Mouse (Mus musculus) lung, embryonic 16.5 days (tissue): ENCODE data around the gene Pde4c. TPM values are rescaled to one million over a fixed set of nuclear protein-coding genes. Genes with fewer than 3 reads are reported as not detected.

Source experiments
- ATAC-seq: fragments of 200-750 bp; cut with Nextera tagmentation; 2 replicates; pipeline ENCODE4 v1.8.0; 2017; ENCODE audit warnings: low read depth, mild to moderate bottlenecking, moderate library complexity
- H3K27ac ChIP-seq: fragments of 300-500 bp; sonication (generic); 2 replicates; pipeline ENCODE4 v1.5.1; 2014; ENCODE audit warnings: mild to moderate bottlenecking, control low read depth, low read length
- H3K27me3 ChIP-seq: fragments of 300-500 bp; sonication (generic); 2 replicates; pipeline ENCODE4 v1.6.1; 2014; ENCODE audit warnings: low read depth, low read length, mixed read lengths; ENCODE audit not compliant: control insufficient read depth, insufficient read depth
- H3K36me3 ChIP-seq: fragments of 300-500 bp; sonication (generic); 2 replicates; pipeline ENCODE4 v1.6.1; 2014; ENCODE audit warnings: low read length; ENCODE audit not compliant: control insufficient read depth, insufficient read depth
- H3K4me1 ChIP-seq: fragments of 300-500 bp; sonication (generic); replicated peaks from 2 replicates; pipeline ENCODE4 v1.6.1; 2014; ENCODE audit warnings: low read length, mixed read lengths; ENCODE audit not compliant: control insufficient read depth, insufficient read depth
- H3K4me2 ChIP-seq: fragments of 300-500 bp; sonication (generic); 2 replicates; pipeline ENCODE4 v1.6.1; 2014; ENCODE audit warnings: low read depth, low read length, control low read depth
- H3K4me3 ChIP-seq: fragments of 300-500 bp; sonication (generic); 2 replicates; pipeline ENCODE4 v1.5.1; 2014; ENCODE audit warnings: mild to moderate bottlenecking, low read length, control low read depth
- H3K9ac ChIP-seq: fragments of 300-500 bp; sonication (generic); 2 replicates; pipeline ENCODE4 v1.6.1; 2014; ENCODE audit warnings: low read length, control low read depth
- H3K9me3 ChIP-seq: fragments of 300-500 bp; sonication (generic); 2 replicates; pipeline ENCODE4 v1.6.1; 2016; ENCODE audit warnings: low read length; ENCODE audit not compliant: control insufficient read depth
- WGBS: fragments of 180-500 bp; shearing (Covaris S2); extraction: QIAGEN DNeasy Blood & Tissue Kit; methylation state at CpG from one replicate; pipeline ENCODE4 v1.1.7; 2014; 5-methylcytosine and 5-hydroxymethylcytosine counted together
- polyA plus RNA-seq: library from polyadenylated mRNA; unstranded; fragments of >200 nt; fragmentation: Nextera tagmentation; extraction: Ambion mirVana; gene quantifications from 2 replicates; pipeline ENCODE4 v1.2.1, GENCODE M21; 2015

Gene Pde4c
- polyA plus RNA-seq, 1 experiment from 2014 or later: 0.10 TPM

DNA sequence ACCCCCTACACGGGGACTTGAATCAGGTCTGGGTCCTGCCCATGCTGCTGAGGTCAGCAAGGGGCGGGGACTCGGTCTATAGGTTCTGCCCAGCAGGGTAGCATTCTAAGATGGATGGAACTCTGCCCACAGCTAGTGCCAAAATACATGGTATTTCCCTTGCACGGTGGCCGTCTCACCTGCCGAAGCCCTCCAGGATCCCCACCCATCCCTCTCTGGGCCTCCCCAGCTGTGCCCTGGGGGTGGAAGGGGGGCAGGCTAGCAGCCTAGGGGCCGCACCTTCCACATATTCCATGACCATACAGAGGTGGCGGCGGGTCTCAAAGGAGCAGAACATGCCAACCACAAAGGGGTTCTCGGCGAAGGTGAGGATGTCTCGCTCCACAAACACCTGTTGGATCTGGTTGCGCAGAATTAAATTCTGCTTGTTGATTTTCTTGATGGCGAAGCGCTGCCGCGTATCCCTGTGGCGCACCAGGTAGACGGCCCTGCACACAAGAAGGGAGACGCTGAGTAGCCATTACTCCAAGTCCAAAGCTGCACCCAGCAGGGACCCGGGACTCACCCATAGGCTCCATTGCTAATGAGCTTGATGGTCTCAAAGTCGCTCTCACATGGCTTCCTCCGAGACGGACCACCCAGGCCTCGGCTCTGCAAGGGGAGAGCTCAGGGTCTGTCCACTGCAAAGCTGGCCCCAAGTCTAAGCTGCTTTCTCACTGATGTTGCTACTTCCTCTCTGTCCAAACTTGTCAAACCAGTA is 63.0 kb downstream of the Pde4c start:
- peaks cover 32% of the 10 kb centered on the region for H3K36me3 ChIP-seq
- peaks cover 14% of the 10 kb centered on the region for H3K4me1 ChIP-seq
- no peak overlapping the region for H3K4me2 ChIP-seq
- no peak for ATAC-seq
- H3K9ac ChIP-seq: no peak overlapping the region
- no peaks in the 10 kb centered on the region for H3K27me3 ChIP-seq
- 89% methylated on average over 25 of the region's 25 CpGs for WGBS
- no peak overlapping the region for H3K27ac ChIP-seq
- no peaks in the 10 kb centered on the region for H3K9me3 ChIP-seq
- no peak overlapping the region for H3K4me3 ChIP-seq

DNA sequence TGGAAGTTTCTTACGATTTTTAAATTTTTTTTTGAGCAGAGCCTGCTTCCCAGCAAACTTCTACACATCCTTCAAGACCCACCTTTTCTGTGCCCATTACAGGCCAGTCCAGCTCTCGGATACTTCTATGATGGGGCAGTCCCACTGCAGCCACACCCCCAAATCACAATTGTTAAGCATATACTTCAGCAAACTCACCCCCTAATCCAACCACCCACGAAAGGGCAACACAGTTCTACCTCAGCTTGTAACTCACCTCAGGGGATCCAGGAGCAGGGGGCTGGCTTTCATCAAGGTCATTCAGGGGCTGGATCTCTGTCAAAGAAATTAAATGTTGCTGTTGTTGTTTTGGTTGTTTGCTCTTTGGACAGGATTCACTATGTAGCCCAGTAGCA is 63.5 kb downstream of the Pde4c start:
- no peaks in the 10 kb centered on the region for H3K9me3 ChIP-seq
- H3K27me3 ChIP-seq: no peaks in the 10 kb centered on the region
- no peak overlapping the region for H3K4me3 ChIP-seq
- H3K4me2 ChIP-seq: no peak overlapping the region
- H3K36me3 ChIP-seq: peaks cover 32% of the 10 kb centered on the region
- H3K9ac ChIP-seq: no peak overlapping the region
- 78% methylated on average over 3 of the region's 3 CpGs for WGBS
- H3K4me1 ChIP-seq: peaks cover 19% of the 10 kb centered on the region
- ATAC-seq: no peak
- H3K27ac ChIP-seq: no peak overlapping the region

DNA sequence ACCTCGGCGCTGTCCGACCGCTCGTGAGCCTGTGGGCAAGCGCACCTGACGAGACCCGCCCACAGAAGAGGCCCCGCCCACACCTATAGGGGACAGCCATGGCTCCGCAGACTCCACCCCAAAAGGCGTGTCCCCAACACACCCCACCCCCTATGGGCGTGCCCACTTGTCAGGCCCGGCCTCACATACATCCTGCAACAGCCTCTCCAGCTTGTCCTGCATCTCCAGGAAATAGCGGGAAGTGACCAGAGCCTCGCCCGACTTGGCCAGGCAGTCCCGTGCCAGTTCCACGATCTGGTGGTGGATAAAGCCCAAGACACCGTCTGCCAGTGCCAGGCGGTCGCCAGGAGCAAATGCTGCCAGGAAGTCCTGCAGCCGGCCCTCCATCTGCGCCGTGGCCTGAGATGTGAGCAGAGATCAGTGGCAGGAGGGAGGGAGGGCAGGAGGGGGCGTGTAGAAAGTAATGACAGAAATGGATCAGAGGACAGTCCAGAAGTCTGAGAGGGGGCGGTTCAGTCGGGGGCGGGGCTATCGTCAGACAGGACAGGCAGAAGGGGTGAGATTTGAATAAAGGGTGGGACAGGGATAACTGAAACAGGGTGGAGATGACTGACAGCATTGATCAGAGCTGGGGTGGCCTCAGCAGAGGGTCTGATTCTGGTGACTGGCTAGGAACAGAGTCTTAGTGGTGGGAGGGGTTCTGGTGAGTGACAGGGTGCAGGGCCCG is 64.6 kb downstream of the Pde4c start:
- Histone ChIP-seq H3K4me2 (0 out of 2 replicates have a peak overlapping the region, but pooled peaks have one; percentile 6), H3K27ac (no peak overlapping the region), H3K9ac (no peak overlapping the region), H3K4me1 (peaks cover 26% of the 10 kb centered on the region), H3K27me3 (no peaks in the 10 kb centered on the region), H3K9me3 (no peaks in the 10 kb centered on the region), H3K4me3 (no peak overlapping the region; the same call in 1 of the 2 replicates), H3K36me3 (peaks cover 29% of the 10 kb centered on the region)
- WGBS: 30% methylated on average over 30 of the region's 30 CpGs
- ATAC-seq: peak; percentile 9; the same call in 1 of the 2 replicates

DNA sequence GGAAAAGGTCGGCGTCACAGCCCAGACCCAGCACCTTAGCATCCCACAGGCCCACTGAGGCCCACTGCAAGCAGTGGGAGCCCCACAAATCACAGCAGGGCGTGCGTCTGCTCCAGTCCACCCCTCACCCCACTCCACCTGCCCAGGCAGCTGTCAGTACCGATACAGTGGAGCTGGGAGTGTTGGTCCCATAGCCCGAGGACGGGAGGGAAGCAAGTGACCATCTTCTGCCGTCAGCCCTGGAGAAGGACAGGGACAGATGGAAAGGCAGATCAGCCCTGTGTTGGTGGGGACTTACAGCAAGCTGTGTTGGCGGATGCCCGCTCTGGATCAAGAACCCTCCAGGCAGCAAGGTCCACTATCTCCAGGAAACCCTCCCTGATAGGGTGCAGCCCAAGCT is 65.5 kb downstream of the Pde4c start:
- Histone ChIP-seq H3K27me3 (no peaks in the 10 kb centered on the region), H3K27ac (no peak overlapping the region), H3K4me3 (no peak overlapping the region), H3K4me1 (peaks cover 28% of the 10 kb centered on the region), H3K4me2 (no peak overlapping the region), H3K9me3 (no peaks in the 10 kb centered on the region), H3K36me3 (peaks cover 20% of the 10 kb centered on the region), H3K9ac (no peak overlapping the region)
- ATAC-seq: no peak
- 81% methylated on average over 10 of the region's 10 CpGs for WGBS

DNA sequence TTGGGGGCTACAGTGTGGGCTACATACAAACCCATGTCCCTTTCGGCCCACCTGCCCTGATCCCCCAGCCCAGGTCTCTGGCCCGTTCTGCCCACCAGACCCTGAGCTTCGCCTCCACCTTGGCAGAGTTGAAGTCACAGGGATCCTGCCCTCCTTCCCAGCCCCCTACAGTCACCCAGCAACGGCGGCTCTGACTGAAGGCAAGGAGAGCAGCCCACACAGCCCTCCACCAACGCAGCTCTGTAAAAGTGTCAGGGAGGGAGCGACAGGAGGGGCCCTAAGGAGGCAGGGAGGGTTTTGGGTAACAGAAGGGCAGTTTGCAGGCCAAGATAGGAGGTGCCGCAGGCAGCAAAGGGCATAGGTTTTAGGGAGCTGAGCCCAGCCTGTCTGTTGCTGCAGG is 67.3 kb downstream of the Pde4c start:
- WGBS: 50% methylated on average over 8 of the region's 8 CpGs
- no peak for ATAC-seq
- peak overlapping the region; percentile 93 for H3K9ac ChIP-seq
- H3K27ac ChIP-seq: no peak overlapping the region
- no peaks in the 10 kb centered on the region for H3K9me3 ChIP-seq
- peak overlapping the region; percentile 78 for H3K4me3 ChIP-seq
- H3K36me3 ChIP-seq: peaks cover 11% of the 10 kb centered on the region
- H3K4me2 ChIP-seq: peak overlapping the region; percentile 62
- H3K4me1 ChIP-seq: peaks cover 28% of the 10 kb centered on the region
- H3K27me3 ChIP-seq: no peaks in the 10 kb centered on the region

DNA sequence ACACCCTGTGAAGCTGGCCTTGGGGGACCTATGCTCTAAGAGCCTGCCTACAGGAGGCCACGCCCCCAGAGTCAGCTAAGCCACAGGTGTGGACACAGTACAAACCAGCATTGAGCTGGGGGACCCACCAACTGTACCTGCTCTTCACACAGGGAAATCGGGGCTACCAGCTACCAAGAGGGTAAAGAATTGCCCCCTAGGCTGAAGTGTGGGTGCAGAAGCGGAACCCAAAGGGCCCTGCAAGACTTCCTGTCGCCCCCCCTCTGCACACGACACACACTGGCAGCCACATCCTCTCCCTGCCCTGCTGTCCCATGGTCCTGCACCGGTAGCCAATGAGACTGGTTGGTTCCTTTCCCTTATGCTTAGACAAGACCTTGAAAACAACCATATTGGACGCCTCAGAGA is 67.8 kb downstream of the Pde4c start:
- H3K27ac ChIP-seq: peak overlapping the region; percentile 28; the same call in 1 of the 2 replicates
- ATAC-seq: no peak
- H3K4me2 ChIP-seq: peak overlapping the region; percentile 62
- peak overlapping the region; percentile 93 for H3K9ac ChIP-seq
- 49% methylated on average over 7 of the region's 7 CpGs for WGBS
- H3K27me3 ChIP-seq: no peaks in the 10 kb centered on the region
- H3K4me1 ChIP-seq: peaks cover 30% of the 10 kb centered on the region
- no peaks in the 10 kb centered on the region for H3K9me3 ChIP-seq
- H3K36me3 ChIP-seq: peaks cover 7% of the 10 kb centered on the region
- H3K4me3 ChIP-seq: peak overlapping the region; percentile 78

DNA sequence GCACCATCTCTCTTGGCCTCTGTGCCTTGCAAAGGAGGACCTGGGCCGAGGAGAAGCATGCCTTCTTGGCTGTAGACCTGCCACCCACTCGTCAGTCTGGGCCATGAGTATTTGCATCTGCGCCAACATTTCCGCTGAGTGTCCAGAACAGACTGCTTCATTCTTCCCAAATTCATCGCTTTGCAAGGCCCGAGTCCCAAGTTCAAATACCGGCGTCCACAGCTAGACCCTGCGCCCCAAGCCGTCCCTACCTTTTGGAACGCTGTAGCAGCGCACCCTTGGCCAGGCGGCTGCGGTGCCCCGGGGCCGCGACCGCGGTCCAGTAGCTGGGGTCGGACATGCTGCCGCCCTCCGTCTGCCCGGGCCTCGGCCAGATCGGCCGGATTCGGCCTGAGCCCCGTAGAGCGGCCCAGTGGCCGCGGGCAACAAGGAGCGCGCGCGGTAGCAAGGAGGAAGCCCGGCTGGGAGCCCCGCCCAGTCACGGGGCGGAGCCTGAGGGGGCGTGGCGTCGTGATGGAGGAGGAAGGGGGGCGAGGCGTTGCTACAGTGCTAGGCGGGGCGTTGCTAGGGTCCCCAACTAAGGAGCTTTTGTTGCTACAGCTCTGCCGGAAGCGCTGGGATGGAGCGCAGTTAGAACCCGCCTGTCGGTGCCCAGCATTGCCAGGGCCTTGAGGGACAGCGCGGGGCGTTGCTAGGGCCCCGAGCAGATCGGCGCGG is 68.6 kb downstream of the Pde4c start:
- WGBS: 2% methylated on average over 58 of the region's 58 CpGs
- peaks cover 34% of the 10 kb centered on the region for H3K4me1 ChIP-seq

DNA sequence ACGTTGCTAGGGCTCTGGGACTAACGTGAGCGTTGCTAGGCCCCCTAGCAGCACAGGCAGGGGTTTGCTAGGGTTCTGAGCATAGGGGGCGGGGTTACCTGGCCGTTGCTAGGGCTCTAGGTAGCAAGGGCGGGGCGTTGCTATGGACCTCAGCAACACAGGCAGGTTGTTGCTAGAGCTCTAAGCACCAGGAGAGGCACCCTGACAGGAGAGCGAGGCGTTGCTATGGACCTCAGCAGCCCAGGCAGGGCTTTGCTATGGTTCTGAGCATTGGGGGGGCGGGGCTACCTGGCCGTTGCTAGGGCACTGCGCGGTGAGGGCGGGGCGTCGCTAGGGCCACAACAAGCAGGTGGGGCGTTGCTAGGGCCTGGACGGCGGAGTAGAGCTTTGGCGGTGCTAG is 69.2 kb downstream of the Pde4c start:
- H3K9me3 ChIP-seq: no peaks in the 10 kb centered on the region
- H3K27ac ChIP-seq: peak overlapping the region; percentile 54
- whole genome bisulfite sequencing: 1% methylated on average over 20 of the region's 20 CpGs
- peaks cover 2% of the 10 kb centered on the region; the same call in 1 of the 2 replicates for H3K36me3 ChIP-seq
- H3K4me1 ChIP-seq: peaks cover 35% of the 10 kb centered on the region
- ATAC-seq: peak; percentile 51
- peak overlapping the region; percentile 62 for H3K4me2 ChIP-seq
- H3K9ac ChIP-seq: peak overlapping the region; percentile 25; the same call in 1 of the 2 replicates
- H3K27me3 ChIP-seq: peaks cover 1% of the 10 kb centered on the region
- peak overlapping the region; percentile 78 for H3K4me3 ChIP-seq

More for the DNA sequence above, 68.6 kb downstream of the Pde4c start:
- peak; percentile 84 for ATAC-seq
- H3K4me3 ChIP-seq: peak overlapping the region; percentile 78
- peak overlapping the region; percentile 93 for H3K9ac ChIP-seq
- peak overlapping the region; percentile 62 for H3K4me2 ChIP-seq
- peaks cover 4% of the 10 kb centered on the region; the same call in 1 of the 2 replicates for H3K36me3 ChIP-seq
- no peaks in the 10 kb centered on the region for H3K9me3 ChIP-seq
- H3K27me3 ChIP-seq: no peaks in the 10 kb centered on the region
- peak overlapping the region; percentile 83 for H3K27ac ChIP-seq

DNA sequence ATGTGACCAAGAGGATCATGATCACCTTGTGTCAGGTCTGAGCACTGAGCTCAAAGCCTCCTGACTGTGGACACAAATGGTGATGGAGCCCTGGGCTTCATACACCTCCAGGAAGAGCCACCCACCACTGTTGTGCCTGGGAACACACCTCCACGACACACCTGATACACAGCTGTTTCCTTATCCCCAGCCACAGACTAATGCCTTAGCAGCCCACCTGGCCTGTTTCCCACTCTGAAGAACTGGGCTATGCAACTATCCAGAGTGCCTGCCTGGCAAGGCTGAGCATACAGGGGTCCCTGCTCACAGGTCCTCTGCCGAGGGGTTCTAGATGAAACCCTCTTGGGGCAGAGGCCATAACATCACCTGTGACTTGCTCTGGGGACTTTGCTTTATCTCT is 70.7 kb downstream of the Pde4c start:
- H3K36me3 ChIP-seq: no peaks in the 10 kb centered on the region
- no peak overlapping the region for H3K27ac ChIP-seq
- WGBS: 87% methylated on average over 2 of the region's 2 CpGs
- no peak overlapping the region for H3K4me2 ChIP-seq
- H3K4me1 ChIP-seq: peaks cover 39% of the 10 kb centered on the region
- ATAC-seq: no peak
- peaks cover 16% of the 10 kb centered on the region for H3K27me3 ChIP-seq
- no peak overlapping the region for H3K4me3 ChIP-seq
- H3K9ac ChIP-seq: no peak overlapping the region
- H3K9me3 ChIP-seq: no peaks in the 10 kb centered on the region
